Mouse (Mus musculus) embryonic facial prominence, embryonic 11.5 days (tissue): Measurements from ENCODE around the gene Plxdc2. TPM values are rescaled to one million over a fixed set of nuclear protein-coding genes. Genes with fewer than 3 reads are reported as not detected.

Experiments
- ATAC-seq: fragments of 200-750 bp; cut with Nextera tagmentation; replicated peaks from 2 replicates; pipeline ENCODE4 v1.8.0; 2017; ENCODE audit warnings: low read depth; ENCODE audit not compliant: insufficient number of reproducible peaks, low FRiP score, low TSS enrichment
- DNase-seq: peaks from one replicate; pipeline ENCODE4 v3.0.0-alpha.2; 2015; ENCODE audit warnings: low spot score
- H3K27ac ChIP-seq: fragments of 300-500 bp; sonication (generic); replicated peaks from 2 replicates; pipeline ENCODE4 v1.5.1; 2014; ENCODE audit warnings: mild to moderate bottlenecking, low read depth, low read length, control low read depth
- H3K27me3 ChIP-seq: fragments of 300-500 bp; sonication (generic); 2 replicates; pipeline ENCODE4 v1.6.1; 2014; ENCODE audit warnings: mild to moderate bottlenecking, low read length, moderate library complexity, mixed read lengths; ENCODE audit not compliant: control insufficient read depth, insufficient read depth
- H3K36me3 ChIP-seq: fragments of 300-500 bp; sonication (generic); replicated peaks from 2 replicates; pipeline ENCODE4 v1.6.1; 2014; ENCODE audit warnings: low read depth, mild to moderate bottlenecking, low read length, moderate library complexity, mixed read lengths; ENCODE audit not compliant: control insufficient read depth, insufficient read depth
- H3K4me1 ChIP-seq: fragments of 300-500 bp; sonication (generic); 2 replicates; pipeline ENCODE4 v1.6.1; 2014; ENCODE audit warnings: low read length, mixed read lengths; ENCODE audit not compliant: control insufficient read depth, insufficient read depth
- H3K4me2 ChIP-seq: fragments of 300-500 bp; sonication (generic); 2 replicates; pipeline ENCODE4 v1.6.1; 2014; ENCODE audit warnings: low read depth, mild to moderate bottlenecking, control low read depth, low read length, moderate library complexity
- H3K4me3 ChIP-seq: fragments of 300-500 bp; sonication (generic); 2 replicates; pipeline ENCODE4 v1.5.1; 2014; ENCODE audit warnings: low read depth, low read length, control low read depth
- H3K9ac ChIP-seq: fragments of 300-500 bp; sonication (generic); replicated peaks from 2 replicates; pipeline ENCODE4 v1.6.1; 2014; ENCODE audit warnings: mild to moderate bottlenecking, control low read depth, low read length
- H3K9me3 ChIP-seq: fragments of 300-500 bp; sonication (generic); replicated peaks from 2 replicates; pipeline ENCODE4 v1.6.1; 2016; ENCODE audit warnings: mild to moderate bottlenecking, low read length, inconsistent platforms, mixed read lengths; ENCODE audit not compliant: control insufficient read depth
- WGBS: fragments of 180-500 bp; shearing (Covaris S2); extraction: QIAGEN DNeasy Blood & Tissue Kit; methylation state at CpG from one replicate; pipeline ENCODE4 v1.1.7; 2014; 5-methylcytosine and 5-hydroxymethylcytosine counted together
- polyA plus RNA-seq: library from polyadenylated mRNA; unstranded; fragments of >200 nt; fragmentation: Nextera tagmentation; extraction: Ambion mirVana; gene quantifications from 2 replicates; pipeline ENCODE4 v1.2.1, GENCODE M21; 2014

The Plxdc2 gene
- polyA plus RNA-seq, 1 experiment from 2014 or later: 20.5 TPM

DNA sequence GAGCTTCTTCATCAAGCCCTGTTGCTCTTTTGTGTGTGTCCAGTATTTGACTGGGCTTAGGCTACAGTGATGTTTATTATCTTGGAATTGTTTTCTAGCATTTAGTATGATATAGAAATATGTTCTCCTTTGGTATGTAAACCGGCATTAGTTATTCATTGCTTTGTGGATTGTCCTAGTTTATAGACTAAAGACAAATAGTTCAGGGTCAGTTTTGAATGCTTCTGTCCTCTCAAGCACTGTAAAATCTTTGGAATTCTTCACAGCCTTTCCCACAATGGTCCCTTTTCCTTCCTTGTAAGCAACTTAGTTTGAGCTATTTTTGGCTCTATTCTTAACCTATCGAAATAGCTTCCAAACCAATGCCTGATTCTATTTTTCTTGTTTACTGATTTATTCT lies 178.5 kb downstream of the Plxdc2 start:
- H3K4me2 ChIP-seq: no peak overlapping the region
- H3K9ac ChIP-seq: no peak overlapping the region
- no peaks in the 10 kb centered on the region for H3K4me1 ChIP-seq
- no peak overlapping the region for H3K27ac ChIP-seq
- DNase-seq (no peak), ATAC-seq (no peak)
- 87% methylated on average over 2 of the region's 2 CpGs for WGBS
- H3K27me3 ChIP-seq: no peaks in the 10 kb centered on the region
- no peaks in the 10 kb centered on the region for H3K9me3 ChIP-seq
- no peaks in the 10 kb centered on the region for H3K36me3 ChIP-seq
- H3K4me3 ChIP-seq: no peak overlapping the region

DNA sequence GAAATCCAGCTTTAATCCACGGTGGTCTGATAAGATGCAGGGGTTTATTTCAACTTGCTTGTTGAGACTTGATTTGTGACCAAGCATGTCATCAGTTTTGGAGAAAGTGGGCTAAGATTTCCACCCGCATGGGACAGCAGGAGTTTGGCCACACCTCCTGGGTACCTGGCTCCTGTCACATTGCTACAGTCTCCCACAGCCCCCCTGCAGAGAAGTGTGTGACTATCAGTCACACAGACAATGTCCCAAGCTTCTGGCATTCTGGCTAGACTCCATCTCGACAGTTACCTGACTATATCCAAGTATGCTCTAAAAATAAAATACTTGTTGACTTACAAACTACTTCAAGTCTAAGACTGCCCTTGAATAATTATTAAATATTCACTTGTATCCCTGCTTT lies 185.1 kb downstream of the Plxdc2 start:
- Histone ChIP-seq H3K4me1 (no peaks in the 10 kb centered on the region), H3K4me3 (no peak overlapping the region), H3K27me3 (no peaks in the 10 kb centered on the region), H3K36me3 (no peaks in the 10 kb centered on the region), H3K4me2 (no peak overlapping the region), H3K27ac (no peak overlapping the region), H3K9ac (no peak overlapping the region), H3K9me3 (no peaks in the 10 kb centered on the region)
- DNase-seq: no peak
- ATAC-seq: no peak
- 68% methylated on average over 3 of the region's 3 CpGs for WGBS

- Histone ChIP-seq H3K27me3 (no peaks in the 10 kb centered on the region), H3K4me2 (no peak overlapping the region), H3K27ac (no peak overlapping the region), H3K4me1 (no peaks in the 10 kb centered on the region), H3K36me3 (no peaks in the 10 kb centered on the region), H3K4me3 (no peak overlapping the region), H3K9me3 (no peaks in the 10 kb centered on the region), H3K9ac (no peak overlapping the region)
- 85% methylated on average over 3 of the region's 3 CpGs for WGBS
- DNase-seq: no peak
- ATAC-seq: no peak
Measured at GRCm38 (mm10) chr2:16545207-16545606, 189.1 kb downstream of the Plxdc2 start.

DNA sequence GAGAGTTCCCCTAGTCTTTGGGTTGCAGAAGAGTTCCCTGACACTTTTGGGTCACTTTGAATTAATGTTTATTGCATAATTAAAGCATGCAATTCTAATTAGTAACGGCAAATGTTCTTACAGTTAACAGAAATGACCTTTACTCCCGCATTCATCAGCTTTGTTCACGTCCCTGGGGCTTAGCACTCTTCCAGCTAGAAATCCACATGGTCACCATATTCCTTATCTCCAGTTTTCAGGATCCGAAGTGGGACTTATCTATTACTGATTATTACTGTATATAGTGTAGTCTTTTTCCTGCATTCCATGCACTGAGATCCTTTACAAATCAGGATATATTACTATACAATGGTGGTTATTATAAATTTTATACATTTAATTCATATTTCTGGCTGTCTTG lies 203.2 kb downstream of the Plxdc2 start:
- H3K27me3 ChIP-seq: no peaks in the 10 kb centered on the region
- WGBS: 49% methylated on average over 4 of the region's 4 CpGs
- no peak overlapping the region for H3K4me2 ChIP-seq
- H3K4me1 ChIP-seq: no peaks in the 10 kb centered on the region
- no peak overlapping the region for H3K9ac ChIP-seq
- no peaks in the 10 kb centered on the region for H3K36me3 ChIP-seq
- no peak overlapping the region for H3K27ac ChIP-seq
- H3K9me3 ChIP-seq: no peaks in the 10 kb centered on the region
- H3K4me3 ChIP-seq: no peak overlapping the region
- no peak for DNase-seq
- ATAC-seq: no peak

- no peak overlapping the region for H3K4me3 ChIP-seq
- H3K27ac ChIP-seq: no peak overlapping the region
- H3K27me3 ChIP-seq: no peaks in the 10 kb centered on the region
- no peak overlapping the region for H3K4me2 ChIP-seq
- H3K36me3 ChIP-seq: no peaks in the 10 kb centered on the region
- no peaks in the 10 kb centered on the region for H3K9me3 ChIP-seq
- no peak for DNase-seq
- no peaks in the 10 kb centered on the region for H3K4me1 ChIP-seq
- no peak for ATAC-seq
- H3K9ac ChIP-seq: no peak overlapping the region
- 96% methylated on average over 2 of the region's 2 CpGs for WGBS
Measured at GRCm38 (mm10) chr2:16568263-16568662, 212.2 kb downstream of the Plxdc2 start.

DNA sequence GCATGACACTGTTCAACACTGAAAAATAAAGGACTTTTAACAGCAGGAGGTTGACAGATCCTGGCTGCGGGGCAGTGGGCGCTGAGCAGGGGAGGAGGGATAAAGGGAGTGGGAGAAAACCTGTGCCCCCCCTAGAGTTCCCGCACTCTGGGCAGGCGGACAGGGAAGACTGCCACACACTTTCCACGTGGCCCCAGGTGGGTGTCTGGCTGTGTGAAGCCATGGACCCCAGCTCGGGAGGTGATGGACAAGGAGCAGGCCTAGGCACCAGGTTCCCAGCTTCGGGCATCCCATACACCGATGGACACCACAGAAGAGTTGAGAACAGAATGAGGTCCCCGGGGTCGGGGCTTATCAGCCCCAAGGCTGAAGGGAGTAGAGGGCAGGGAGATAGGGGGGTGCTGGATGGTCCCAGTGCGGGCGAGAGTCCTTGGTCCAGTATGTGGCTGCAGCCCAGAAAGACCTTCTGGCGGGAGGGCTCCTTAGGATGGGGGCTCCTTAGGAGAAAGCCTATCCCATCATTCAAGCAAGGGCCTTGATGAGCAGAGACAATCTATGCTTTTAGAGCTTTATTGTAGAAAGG lies 215.2 kb downstream of the Plxdc2 start:
- H3K36me3 ChIP-seq: no peaks in the 10 kb centered on the region
- H3K9ac ChIP-seq: no peak overlapping the region
- no peak overlapping the region for H3K4me2 ChIP-seq
- no peak overlapping the region for H3K4me3 ChIP-seq
- WGBS: 83% methylated on average over 13 of the region's 13 CpGs
- H3K9me3 ChIP-seq: no peaks in the 10 kb centered on the region
- H3K27ac ChIP-seq: no peak overlapping the region
- ATAC-seq (0 out of 2 replicates have a peak, but pooled peaks have one; percentile 44), DNase-seq (no peak)
- H3K27me3 ChIP-seq: no peaks in the 10 kb centered on the region
- no peaks in the 10 kb centered on the region for H3K4me1 ChIP-seq

- no peak for DNase-seq
- H3K4me1 ChIP-seq: no peaks in the 10 kb centered on the region
- no peak overlapping the region for H3K4me3 ChIP-seq
- no peaks in the 10 kb centered on the region for H3K36me3 ChIP-seq
- no peak overlapping the region for H3K4me2 ChIP-seq
- H3K27ac ChIP-seq: no peak overlapping the region
- no peak overlapping the region for H3K9ac ChIP-seq
- no peak for ATAC-seq
- H3K27me3 ChIP-seq: no peaks in the 10 kb centered on the region
- H3K9me3 ChIP-seq: no peaks in the 10 kb centered on the region
Measured at GRCm38 (mm10) chr2:16576566-16576965, 220.5 kb downstream of the Plxdc2 start.

DNA sequence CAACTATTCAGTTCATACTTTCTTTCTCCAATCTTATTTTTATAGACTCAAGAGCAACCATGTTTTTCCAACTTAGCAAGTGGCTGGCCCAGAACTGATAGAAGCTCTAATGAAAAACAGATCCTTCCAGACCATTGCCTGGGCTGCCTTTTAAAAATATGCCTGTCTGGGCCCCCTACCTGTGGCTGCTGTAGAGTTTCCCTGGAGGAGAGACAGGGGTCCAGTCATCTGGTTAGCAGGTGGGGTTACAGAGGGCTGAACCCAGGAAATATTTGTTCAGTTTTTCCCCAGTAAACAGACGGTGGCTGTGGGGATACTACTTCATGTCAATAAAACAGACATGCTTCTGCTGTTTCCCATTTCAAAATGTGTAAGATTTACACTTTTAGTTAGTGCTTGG lies 222.0 kb downstream of the Plxdc2 start:
- peak; percentile 48 for DNase-seq
- Histone ChIP-seq H3K27me3 (no peaks in the 10 kb centered on the region), H3K4me3 (no peak overlapping the region), H3K9ac (no peak overlapping the region), H3K9me3 (no peaks in the 10 kb centered on the region), H3K4me2 (no peak overlapping the region), H3K36me3 (no peaks in the 10 kb centered on the region), H3K27ac (no peak overlapping the region), H3K4me1 (no peaks in the 10 kb centered on the region)
- peak; percentile 39; the same call in 1 of the 2 replicates for ATAC-seq
- WGBS: 33% methylated on average over 1 of the region's 1 CpGs
